Mouse (Mus musculus): ENCODE measurements around the gene Hnrnpll.
"Not testable (repeated sequence)": the region's sequence is repeated elsewhere in the genome, so short reads cannot be mapped to it uniquely, and the experiment has no call there.

Hnrnpll gene

DNA sequence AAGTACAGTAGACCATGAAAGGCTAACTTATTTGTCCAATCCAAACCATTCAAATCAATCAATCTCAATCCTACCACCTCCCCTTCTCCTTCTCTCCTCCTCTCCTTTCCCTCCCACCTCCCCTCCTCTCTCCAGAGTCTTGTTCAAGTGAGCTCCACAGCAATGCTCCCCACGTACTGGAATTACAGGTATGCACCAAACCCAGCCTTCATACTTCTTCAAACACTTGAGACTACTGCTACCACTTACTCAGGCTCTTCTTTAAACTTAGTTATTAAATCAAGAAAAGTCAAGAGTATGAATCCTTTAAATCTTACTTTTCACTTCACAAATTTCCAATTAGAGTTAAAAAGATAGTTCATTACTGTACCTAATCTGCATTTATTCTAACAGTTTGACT lies 3.6 kb downstream of the Hnrnpll start:
- peak; percentile 42 for DNase-seq

DNA sequence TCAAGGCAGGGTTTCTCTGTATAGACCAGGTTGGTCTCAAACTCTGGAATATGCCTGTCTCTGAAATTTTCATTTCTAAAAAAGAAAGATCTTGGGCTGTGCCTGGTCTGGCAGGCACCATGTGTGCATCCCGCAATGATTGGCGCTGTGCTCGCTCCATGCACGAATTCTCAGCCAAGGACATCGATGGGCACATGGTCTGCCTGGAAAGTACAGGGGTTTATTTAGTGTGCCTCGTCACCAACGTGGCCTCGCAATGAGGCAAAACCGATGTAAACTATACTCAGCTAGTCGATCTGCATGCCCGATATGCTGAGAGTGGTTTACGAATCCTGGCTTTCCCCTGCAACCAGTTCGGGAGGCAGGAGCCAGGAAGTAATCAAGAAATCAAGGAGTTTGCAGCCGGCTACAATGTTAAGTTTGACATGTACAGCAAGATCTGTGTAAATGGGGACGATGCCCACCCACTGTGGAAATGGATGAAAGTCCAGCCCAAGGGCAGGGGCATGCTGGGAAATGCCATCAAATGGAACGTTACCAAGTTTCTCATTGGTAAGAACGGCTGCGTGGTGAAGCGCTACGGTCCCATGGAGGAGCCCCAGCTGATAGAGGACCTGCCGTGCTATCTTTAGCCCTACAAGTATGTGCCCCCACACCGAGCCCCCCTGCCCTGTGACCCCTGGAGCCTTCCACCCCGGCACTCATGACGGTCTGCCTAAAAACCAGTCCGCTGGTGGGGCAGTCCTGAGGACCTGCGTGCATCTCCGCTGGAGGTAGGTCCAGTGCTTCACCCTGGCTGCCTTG lies 8.0 kb downstream of the Hnrnpll start:
- DNase-seq, result no peak

DNA sequence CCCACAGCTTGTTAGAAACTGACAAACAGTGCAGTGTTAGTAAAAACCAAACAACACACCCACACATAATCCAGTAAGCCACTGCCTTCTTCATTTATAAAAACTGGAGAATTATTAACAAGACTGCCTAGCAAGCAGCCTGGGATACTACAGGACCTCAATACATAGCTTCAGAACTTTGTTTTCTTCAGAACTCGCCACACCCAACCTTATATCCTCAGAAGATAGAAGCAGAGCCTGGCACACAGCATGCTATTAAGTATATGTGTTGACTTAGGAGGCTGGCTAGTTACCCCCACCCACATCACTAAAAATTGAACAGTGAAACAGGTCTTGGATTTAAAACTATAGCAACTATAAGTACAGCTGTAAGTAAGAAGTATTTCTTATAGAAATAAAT lies 10.5 kb downstream of the Hnrnpll start:
- no peak for DNase-seq

DNA sequence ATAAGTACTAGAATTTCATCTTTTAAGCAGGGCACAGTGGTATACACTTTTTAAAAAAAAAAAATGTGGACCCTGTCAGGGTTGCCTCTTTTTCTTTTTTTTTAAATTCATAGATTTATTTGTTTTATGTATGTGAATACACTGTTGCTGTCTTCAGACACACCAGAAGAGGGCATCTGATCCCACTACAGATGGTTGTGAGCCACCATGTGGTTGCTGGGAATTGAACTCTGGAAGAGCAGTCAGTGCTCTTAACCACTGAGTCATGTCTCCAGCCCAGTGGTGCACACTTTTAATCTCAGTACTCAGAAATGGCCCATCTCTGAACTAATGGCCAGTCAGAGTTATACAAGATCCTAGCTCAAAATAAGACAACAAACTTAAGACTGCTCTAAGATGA lies 12.8 kb downstream of the Hnrnpll start:
- DNase-seq, result not testable (repeated sequence)

DNA sequence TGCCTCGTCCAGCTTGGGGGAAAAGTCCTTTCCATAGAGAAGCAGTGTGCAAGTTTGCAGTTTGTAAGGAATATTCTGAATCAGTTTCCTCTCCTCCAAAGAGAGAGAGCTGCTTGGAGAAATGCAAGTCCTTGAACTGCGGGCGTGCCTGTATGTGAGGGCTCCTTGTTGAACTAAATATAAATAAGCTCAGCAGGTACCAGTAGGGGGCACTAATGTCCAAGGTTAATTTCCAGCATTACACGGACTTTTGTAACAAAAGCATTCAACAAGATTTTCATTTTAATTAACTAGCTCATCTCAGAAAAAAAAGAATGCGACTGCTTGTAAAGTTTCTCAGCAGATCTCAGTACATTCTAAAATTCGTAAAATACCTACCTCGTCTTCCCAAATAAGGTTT lies 13.9 kb downstream of the Hnrnpll start:
- peak; percentile 95 for DNase-seq

DNA sequence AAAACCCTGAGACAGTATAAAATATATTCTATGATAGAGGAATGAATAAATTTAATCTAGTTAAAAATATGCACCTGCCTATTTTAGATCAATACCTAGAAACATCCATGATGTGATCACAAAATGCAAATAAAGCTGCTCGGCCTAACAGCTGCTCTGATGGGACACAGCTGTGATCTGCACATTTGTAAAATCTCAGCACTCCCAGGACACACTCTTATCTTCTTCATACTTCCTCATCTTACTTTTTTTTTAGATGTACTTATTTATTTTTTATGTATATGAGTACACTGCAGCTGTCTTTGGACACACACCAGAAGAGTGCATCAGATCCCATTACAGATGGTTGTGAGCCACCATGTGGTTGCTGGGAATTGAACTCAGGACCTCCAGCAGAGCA lies 20.4 kb downstream of the Hnrnpll start:
- no peak for DNase-seq

DNA sequence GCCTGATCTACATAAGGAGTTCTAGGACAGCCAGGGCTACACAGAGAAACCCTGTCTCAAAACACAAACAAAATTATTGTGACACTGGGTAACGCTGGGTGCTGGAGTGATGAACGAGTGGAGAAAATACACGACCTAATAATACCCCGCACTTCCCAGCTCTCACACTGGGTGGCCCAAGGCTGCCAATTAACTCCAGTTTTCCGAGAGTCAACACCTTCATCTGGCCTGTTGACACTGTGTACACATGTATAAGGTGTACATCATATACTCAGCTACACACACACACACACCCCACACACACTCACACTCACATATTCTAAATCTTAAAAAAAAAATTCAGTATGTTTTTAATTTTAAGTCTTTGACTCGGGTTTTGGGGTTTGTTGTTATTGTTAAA lies 33.5 kb downstream of the Hnrnpll start:
- no peak for DNase-seq

DNA sequence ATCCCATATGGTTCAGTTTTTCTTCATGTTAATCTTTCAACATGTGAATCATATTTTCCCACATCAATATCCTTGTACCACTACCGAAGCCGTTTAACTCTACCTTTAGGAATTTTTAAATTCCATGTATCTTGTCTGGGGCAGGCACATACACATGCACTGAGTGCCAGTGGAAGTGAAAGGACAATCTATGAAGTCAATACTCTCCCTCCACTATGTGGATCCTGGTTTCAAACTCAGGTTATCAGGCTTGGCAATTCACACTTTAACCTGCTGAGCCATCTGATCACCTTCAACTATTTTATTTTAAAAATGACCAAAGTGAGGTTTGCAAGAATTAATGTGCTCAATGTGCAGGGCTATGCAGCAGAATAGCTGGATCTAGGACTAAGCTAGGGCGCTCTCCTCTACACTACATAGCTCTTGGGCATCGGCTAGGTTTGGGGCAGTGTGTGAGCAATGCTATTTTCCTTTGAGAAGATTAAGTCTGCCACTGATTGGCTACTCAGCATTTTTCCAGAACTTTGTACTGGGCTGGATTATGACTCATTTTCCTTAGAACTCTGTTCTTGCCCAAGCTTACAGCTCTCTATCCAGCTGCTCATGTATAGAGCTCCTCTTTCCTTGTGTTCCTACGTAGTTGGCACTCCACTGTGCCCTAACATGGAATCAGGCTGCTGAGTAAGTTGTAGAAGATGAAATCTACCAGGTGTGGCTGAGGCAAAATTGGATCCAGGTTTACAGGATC lies 35.8 kb downstream of the Hnrnpll start:
- DNase-seq, result no peak

DNA sequence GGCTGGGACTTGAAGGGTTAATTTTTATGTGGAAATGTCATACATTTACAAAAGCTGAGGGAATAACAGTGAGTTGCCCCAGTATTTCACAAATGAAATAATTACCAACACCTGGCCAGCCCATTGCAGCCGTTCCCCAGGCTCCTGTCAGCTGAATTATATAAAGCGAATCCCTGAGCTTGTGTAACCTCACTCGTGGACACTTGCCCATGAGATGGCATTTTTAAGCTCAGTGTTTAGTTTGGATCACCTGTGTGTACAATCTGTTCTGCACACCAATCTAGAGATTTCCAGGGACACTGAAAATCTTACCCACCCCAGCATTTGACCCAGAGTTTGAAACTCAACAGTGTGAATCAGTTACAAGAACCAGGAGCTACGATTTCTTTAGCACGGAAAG lies 40.0 kb downstream of the Hnrnpll start:
- peak; percentile 59 for DNase-seq

DNA sequence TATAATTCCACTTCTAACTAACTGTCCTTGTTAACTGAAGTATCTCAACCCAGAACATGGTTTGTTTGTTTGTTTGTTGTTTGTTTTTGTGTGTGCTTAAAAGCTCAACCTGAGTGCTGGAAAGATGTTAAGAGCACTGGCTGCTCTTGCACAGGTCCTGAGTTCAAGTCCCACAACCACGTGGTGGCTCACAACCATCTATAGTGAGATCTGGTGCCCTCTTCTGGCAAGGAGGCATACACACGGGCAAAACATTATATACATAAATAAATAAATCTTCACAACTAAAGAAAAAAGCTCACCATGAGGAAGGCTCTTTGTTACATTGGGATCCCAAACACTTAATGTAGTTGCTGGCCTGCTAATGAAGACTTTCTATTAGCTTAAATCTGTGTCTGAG lies 41.6 kb downstream of the Hnrnpll start:
- DNase-seq, result no peak

DNA sequence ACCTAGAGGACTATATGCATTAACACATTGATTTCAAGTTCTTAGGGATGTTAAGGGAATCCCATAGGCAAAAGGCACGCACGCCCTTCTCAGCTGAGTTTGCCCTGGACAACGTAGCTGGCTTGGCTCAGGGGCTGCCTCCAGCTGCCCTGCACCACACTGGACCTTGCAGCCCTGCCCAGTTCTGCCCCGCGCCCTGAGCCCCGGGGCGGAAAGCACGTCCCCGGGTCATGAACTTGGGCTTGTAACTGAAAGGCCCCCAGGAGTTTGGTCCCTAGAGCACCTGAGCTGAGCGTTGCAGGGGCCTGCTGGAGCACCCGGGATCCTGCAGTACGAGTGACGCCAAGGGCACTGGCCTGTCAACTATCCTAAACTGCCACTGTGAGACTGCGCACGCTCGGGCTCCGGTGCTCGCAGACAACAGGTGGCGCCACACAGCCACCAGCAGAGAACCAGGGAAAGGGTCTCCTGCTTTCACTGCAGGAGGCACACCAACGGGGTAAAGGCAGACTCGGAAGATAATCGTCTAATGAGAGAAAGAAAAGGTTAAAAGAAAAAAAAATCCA lies 43.1 kb downstream of the Hnrnpll start:
- DNase-seq, result peak; percentile 50

DNA sequence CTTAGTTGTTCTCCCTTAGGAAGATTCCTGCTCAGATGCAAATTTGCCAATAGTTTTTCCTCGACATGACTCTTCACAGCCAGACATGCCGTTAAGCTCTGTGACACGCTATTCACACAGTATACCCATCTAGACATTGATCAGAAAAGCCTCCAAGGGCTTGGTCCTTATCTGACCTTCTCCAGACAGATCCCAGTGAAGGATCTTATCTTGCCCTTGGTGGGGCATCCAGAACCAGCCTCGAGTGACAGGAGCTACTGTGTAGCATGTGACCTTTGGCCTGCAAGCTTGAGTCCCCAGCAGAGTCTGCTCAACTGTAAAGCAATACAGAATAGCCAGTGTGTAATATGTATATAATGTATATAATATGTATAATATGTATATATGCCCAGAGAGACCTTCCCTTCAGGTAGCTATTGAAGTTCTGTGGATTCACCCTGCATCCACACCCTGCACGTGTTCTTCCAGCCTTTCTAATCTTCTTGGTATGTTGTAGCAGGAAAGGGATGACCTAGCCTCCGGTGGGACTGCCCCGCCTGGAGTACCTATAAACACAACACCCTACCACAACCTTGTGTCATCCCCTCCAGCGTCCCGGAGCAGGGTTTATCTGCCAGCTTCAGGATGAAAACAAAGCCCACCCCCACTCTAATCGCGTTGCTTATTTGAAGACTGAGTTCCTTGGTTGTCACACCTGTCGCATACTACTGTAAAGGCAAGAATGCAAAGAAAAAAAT lies 43.7 kb downstream of the Hnrnpll start:
- DNase-seq, result no peak

DNA sequence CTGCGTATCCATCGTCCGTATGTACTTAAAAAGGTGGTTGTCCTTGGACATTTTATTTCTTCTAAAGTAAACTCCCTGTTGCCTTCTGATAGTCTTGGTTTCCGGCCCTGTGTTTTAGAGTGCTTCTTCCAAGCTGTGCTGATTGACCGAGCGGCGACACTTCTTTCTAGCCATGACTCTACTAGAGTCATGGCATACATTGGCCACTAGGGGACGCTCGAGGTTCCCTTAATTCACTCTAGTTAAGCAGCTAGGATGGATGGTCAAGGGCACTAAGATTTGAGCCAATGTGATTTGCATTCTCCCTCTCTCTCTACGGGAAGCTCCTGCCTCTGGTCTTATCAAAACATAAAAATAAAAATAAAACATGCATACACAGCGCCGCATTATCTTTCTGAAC lies 44.7 kb downstream of the Hnrnpll start:
- DNase-seq, result peak; percentile 81

DNA sequence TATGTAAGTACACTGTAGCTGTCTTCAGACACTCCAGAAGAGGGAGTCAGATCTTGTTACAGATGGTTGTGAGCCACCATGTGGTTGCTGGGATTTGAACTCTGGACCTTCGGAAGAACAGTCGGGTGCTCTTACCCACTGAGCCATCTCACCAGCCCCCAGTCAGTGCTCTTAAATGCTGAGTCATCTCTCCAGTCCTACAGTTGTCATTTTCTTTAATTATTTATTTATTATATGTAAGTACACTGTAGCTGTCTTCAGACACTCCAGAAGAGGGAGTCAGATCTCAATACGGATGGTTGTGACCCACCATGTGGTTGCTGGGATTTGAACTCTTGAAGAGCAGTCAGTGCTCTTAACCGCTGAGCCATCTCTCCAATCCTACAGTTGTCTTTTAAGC lies 45.7 kb downstream of the Hnrnpll start:
- not testable (repeated sequence) for DNase-seq

DNA sequence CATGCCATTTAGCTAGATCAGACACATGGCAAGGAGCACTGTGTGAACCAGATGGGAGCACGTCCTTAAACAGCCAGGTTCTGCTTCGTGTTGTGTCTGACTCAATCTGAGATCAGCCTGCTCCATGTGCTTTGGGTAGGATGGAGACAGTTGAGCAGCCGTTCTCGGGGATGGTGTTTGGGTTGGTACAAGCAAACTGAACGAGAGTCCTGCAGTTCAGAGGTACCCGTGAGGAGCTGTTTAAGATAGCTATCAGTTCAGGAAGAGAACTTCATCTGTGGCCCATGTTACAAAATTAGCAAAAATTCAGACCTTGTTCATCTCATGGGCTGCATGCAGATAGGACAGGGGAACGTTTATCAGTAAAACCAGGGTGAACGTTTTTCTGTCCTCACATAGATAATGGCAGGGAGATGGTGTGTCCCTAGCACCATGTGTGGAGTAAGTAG lies 47.7 kb downstream of the Hnrnpll start:
- DNase-seq, result no peak

DNA sequence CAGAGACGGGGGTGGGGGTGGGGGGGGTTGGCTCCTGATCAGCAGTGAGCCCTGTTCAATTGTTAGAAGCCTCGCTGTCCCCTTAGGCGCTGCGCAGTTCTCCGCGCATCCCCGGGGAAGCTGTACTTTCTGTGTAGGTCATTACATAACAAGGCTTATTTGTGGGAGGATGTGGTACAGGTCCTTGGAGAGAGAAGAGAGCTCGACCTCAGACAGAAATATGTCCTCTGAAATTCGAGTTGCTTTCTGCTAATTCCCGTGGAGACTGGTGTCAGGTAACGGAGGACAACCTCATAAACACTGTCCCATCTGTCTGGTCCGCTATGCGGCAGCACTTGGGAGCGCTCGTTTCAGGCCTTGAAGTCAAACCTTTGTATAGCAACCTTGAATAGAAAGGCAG lies 52.2 kb downstream of the Hnrnpll start:
- no peak for DNase-seq

DNA sequence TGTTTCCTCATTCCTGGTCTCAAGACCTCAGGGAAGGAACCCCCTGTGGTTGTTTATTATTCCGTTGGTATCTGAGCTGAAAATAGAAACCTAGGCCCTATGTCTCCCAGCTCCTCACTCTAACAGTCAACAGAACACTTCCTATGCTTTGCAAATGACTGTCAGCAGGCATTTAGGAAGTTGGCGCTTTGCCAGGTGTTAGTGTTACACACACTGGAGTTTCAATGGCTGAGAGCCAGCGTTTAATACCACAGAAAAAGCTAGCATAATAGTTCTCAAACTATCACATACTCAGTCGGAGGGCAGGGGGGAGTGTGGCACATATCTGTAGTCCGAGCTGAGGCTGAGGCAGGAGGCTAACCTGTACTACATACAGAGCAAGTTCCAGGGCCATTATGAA lies 53.3 kb downstream of the Hnrnpll start:
- peak; percentile 85 for DNase-seq

DNA sequence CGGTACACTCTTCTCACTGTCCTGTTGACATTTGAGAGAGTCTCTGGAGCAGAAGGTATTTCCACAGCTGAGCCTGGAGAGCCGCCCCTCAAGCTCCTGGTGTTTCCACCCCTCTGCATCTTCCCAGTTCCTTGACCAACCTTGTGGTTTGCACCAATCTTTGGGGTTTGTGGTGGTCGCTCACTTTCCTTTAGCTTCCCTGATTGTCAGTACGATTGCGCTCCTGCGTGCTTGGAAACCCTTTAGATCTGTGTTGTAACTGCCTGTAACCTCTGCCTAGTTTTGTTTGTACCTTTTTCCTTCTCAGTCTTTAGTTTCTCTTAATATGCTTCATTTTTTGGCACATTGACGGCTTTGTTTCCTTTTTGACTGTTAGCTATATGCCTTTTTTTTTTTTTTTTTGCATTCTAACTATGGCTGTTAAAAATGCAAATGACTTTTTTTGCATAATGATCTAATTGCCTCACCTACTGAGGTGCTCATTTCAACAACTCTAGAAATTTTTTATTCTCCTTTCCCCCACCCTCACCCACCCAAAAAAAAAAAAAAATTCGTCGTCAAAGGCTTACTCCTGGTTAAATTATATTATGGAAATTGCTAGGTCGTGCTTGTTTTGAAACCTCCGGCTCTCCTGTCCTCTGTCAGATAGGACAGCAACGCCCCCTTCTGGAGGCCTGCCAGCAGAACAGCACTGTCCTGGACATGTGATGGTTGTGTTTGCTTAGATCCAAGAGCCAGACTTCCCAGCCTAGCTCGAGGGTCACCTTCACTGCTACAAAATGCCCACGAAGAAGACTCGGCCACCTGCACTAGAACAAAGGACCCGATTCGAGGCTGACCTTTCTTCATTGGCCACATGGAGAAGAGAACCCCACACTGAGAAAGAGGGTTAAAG lies 57.5 kb downstream of the Hnrnpll start:
- peak; percentile 87 for DNase-seq

DNA sequence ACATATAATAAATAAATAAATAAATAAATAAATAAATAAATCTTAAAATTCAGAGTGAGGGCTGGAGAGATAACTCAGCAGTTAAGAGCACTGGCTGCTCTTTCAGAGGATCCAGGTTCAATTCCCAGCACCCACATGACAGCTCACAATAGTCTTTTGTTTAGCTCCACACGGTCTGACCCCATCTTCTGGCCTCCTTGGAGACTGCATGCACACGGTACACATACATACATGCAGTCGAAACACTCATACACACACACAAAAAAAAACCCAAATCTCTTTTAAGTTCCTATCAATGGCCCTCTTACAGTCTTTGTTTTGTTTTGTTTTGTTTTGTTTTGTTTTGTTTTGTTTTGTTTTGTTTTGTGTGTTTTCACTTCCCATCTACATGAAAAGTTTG lies 58.3 kb downstream of the Hnrnpll start:
- DNase-seq, result not testable (repeated sequence)

DNA sequence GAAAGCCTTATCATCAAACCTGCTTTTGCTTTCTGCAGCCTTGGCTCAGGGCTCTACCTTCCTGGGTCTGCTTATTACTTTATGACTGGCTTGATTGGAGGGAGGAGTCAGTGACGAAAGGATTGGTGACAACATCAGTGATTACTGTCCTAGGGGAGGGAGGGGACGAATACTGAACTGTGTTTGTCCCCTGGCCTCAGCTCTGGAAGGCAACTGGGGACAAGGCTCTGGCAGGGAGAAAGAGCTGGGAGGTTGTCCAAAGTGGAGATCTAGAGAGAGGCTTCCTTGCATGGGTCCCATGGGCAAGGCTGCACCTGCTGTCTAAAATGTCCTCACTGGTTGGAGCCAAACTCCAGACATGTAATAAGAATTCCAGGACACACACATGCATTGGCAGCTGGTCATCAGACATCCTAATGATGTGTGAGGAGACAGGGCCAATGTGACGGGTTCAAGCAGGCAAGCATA lies 59.7 kb downstream of the Hnrnpll start:
- DNase-seq, result peak; percentile 33

DNA sequence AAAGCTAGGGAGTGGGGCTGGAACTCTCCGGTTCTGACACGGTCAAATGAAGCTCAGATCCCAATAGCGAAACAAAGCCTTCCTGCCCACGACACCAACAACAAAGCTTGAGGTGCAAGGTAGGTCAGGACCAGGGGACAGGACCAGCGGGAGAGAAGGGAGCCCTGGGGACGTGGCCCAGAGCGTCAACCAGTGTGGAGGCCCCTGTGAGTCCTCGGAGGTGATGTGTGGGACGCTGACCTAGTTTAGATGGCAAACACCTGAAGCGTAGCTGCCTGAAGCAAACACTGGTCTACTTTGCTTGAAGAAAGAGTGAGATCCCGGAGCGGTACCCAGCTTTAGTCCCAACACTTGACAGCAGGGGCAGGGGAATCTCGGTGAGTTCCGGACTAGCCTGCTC lies 62.5 kb downstream of the Hnrnpll start:
- DNase-seq, result no peak

DNA sequence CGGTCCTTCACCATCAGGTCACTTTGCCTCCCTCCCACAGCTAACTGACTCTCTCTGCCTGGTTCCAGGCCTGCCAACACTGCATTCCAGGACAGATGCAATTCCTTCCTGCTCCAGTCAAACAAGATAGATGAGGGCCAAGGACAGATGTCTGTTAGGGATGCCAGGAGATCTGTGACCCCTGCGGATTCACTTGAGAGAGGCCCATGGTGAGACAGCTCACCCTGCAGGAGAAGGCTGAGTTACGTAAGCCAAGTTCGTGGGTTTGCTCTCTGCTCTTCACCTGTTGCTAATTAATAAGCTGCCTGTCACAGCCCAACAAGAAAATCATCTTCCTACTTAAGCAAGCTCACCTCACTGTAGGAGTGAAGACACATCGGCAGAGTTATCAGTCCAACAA lies 63.1 kb downstream of the Hnrnpll start:
- DNase-seq, result no peak
